Mouse (Mus musculus): ENCODE measurements at regions not wholly inside any gene's neighbourhood (a gene's known extent, or its start where the extent isn't known, plus 50 kb on each side); places are given as distances from the start of the nearest gene placed in this dataset.

DNA sequence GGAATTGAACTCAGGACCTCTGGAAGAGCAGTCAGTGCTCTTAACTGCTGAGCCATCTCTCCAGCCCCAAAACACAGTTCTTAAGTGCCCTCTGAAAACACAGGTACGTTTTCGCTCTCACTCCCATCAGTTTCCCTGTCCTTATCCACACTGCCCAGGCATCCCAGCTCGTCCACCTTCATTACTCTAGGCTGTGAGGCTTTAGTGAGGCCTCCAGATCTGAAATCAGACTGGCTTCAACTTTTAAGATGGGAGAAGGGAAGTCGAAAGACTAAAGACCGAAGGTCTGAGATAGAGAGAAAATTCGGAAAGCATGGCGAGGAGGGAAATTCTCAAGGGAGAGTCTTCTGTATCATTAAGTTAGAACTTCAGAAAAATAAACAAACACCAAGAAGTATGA lies 54.8 kb upstream of the Tet2 start:
- no peak for DNase-seq (ENCODE audit: low spot score)

DNA sequence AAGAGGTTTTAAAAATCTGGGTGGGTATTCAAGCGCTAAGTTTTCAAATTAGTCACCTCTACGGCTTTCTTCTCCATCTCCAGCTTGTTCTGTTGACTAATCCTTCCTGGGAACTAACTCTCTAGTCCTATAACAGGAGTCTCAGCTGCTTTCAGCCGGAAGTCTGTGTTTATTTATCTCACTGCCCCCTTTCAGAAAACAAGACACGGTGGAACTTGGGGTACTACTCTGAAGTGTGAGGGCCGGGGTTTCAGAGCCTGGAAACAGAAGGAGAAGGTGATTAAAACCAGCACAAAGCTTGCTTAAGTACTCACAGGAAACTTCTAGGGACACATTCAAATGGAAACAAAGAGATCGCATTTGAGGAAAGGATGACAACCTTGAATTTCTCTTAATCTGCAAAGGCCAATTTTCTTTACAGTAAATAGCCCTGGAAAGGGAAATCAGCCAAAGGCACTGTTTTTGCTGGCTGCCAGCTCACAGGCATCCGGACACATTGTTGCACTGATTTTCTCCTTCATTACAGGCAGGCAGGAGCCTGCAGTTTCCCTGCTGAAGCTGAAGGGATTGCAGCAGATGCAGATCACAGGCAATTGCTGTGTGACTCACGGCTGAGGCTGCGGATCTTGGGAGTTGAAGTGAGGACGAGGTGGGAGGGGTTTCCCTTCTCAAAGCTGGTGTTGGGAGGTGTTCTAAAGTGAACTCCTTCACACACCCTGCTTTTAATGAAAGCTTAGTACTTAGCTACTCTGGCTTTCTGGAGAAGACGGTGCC lies 55.7 kb upstream of the Tet2 start:
- DNase-seq (ENCODE audit: low spot score), result peak; percentile 50

DNA sequence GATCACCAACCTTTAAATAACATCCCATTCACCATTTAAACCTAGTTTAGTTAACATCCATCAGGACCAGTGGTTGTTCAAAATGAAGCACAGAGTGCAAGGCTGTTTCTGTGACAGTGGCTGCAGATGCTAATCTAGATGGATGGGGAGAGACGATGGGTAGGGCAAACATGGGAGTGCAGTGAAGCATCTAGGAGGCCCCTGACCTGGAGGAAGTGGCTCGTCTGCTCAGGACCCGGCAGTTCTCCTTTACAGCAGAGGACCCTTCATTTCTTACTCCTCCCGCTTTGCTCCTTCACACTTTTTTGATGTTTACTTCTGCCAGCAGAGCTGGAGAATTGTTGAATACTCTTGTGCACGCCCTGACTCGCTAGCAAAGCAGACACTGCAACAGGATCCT lies 60.5 kb upstream of the Tet2 start:
- DNase-seq (ENCODE audit: low spot score), result no peak

DNA sequence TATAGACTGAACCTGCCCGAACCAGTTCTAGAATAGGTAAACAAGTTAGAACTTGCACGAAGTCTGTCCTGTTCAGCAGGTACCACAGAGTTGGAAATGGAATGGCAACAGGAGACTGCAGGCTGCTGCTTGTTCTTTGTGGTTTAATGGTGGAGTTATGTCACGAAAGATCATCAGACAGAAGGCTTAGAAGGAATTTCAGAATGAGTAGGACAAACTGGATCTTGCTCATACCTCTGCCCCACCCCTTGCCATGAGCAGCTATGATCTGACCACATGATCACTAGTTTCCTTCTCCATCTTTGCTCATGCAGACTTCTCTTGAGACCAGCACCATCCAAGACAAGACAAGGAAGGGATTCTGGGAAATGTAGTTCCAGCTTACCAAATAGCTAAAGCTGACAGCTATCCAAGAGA lies 63.9 kb upstream of the Tet2 start:
- peak; percentile 32 for DNase-seq (ENCODE audit: low spot score)

DNA sequence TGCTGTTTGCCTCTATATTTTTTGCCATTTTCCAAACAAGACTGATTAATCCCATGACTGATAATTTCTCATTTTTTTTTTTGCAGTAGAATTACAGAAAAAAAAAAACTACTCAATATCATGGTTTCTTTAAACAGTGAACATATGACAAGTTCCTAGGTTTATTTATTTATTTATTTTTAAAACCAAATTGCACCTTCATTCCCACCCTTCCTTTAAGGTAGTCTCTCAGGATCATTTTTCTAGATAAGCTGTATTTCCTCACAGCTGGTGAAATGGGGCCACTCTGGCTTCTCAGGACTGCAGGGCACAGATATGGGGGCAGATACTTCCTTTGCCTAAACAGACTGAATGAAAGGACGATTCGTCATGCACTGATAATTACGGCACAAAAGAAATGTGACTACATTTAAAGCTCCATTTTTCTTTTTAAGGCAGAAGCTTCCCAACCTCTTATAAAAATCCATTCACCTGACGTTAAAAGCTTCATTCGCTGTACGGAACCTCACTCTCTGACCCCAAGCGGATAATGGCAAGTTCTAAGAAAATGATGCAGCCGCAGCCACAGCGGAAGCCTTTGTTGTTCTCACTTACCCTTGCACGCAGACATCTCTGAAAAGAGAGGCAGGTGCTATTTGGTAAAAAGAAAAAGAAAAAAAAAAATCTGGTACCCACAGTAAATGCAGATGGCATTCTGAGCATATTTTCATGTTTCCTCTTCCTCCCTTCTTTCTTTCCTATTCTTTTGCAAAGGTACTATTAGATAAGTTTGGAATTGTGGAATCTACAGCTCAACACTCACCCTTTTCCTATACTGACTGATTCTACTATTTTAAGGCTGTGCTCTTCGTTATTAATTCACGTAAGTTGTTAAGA lies 69.1 kb upstream of the Tet2 start:
- DNase-seq (ENCODE audit: low spot score), result no peak

DNA sequence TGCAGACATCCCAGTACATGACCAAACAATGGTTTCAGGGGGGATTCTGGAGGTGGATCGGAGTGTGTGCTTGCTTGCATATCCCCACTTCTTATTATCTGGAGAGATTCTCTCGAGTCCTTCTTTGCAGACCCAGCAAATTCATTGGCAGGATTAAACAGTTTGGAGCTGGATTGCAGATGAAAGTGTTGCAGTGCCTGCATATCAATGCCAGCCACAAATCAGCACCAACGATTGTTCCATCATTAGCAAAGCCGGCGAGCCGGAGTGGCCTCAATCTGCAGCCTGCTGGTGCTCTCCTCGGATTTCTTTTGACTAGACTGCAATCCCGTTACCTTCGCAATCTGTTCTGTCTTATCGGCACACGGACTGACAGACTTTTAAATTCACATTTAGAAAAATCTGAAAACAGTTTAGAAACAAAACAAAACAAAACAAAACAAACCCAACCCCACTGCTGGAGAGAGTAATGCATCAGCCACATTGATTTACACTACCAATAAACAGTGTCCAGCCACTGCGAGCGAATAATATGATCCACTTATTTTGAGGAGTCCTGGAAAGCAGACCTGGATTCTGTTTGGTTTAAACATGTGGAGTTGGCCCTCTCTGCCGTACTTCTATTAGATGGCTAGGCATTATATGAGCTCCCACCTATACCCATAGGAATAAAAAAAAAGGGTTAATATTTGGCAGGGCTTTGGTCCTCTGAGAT lies 69.9 kb upstream of the Tet2 start:
- no peak for DNase-seq (ENCODE audit: low spot score)

DNA sequence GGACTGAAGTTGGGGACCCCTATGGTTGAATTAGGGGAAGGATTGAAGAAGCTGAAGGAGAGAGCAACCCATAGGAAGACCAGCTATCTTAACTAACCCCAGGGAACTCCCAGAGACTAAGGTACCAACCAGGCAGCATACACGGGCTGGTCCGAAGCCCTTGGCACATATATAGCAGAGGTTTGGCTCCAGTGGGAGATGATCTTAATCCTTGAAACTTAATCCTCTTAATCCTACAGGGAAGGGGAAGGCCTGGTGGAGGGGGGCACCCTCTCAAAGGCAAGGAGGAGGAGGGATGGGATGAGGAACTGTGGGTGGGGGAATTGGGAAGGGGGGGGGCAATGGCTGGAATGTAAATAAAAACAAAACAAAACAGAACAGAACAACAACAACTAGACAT lies 72.1 kb upstream of the Tet2 start:
- no peak for DNase-seq (ENCODE audit: low spot score)

DNA sequence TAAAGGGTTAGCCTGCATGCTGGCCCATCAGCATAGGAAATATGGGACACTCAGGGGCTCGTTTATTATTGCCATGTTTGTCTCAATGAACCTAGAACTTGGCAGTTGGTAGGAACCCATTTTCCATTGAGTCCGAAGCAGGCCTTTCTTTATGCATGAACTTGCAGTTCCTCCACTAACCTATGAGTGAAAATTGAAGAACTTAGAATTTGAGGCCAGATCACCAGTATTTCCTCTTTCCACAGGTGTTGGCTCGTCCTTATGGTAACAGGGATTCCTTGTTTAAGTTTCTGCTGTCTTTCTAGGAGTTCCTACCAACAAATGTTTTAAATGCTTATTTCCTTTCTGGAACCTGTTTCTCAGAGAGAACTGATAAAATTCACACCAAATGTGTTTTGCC lies 73.6 kb upstream of the Tet2 start:
- no peak for DNase-seq (ENCODE audit: low spot score)

DNA sequence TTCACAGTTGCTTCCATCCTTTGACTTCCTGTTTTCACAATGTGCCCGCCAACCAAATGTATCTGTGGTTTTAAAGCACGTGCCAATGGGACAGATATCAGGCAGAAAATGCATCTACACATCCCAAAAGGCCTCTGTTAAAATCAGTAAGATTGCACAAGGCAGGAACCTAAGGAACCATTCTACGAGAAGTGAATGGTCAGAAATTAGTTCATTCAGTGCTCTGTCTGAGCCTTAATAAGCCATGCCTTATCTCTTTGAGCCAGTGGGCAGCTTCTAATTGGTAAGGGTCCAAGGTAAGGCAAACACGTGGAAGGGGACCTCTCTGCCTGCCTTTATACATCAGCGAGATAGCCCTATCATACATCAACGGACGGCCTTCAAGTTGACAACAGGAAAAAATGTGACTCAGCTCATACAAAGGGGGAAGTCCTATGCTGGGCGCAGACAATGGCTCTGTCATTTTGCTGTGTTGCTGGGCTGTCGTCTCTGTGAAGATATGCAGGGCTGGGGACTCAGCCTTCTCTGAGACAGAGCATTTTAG lies 78.3 kb upstream of the Tet2 start:
- no peak for DNase-seq (ENCODE audit: low spot score)

DNA sequence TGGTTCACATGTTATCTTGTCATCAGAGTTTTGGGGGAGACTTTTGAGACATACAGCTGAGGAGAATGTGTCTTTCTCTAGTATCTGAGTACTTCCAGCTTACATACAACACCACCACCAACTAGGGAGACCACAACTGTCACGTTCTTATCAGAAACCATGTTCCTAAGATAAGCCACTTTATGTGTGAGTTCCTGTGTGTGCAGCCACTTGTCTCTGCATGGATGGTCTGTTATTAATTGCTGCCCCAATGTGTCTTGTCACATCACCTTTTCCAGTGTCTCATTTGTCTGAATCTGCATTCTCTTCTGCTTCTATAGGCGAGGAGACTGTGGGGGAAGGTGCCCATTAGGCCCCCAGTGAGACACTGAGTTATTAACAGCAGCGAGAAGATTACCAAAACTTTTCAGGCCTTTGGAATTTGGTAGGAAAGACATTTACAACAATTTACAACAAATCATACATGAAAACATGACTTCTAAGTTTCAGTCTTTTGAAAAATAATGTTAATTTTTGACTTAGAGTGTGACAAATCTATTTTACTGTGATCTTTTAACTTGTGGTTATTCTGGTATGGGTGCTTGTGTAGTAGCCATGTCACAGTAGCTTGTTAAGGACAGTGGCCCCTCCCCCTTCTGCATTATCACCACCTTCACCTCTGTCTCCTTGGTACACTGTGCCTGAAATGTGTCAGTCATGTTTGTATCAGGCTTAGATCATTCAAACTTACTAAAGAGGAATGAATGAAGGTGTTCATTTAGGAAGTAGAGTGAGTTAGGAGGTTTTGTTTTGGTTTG lies 79.3 kb upstream of the Tet2 start:
- no peak for DNase-seq (ENCODE audit: low spot score)

DNA sequence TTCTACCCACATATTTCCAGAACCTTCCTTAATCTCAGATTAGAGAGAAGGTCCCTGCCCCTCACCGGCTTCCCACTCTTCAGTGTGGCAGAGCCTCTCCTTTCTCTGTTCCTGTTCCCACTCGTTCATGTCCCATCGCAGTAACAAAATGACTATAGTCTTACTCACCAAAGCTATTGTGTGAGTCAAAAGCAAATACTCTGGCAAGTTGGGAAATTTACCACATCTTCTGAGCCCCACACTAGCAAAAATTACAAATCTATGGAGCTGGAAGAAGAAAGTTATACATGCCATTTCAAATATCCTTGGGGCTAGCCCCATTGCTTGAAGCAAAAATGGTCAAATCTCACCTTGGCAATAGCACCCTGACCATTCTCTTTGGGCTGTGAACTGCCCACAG lies 80.1 kb upstream of the Tet2 start:
- DNase-seq (ENCODE audit: low spot score), result no peak

DNA sequence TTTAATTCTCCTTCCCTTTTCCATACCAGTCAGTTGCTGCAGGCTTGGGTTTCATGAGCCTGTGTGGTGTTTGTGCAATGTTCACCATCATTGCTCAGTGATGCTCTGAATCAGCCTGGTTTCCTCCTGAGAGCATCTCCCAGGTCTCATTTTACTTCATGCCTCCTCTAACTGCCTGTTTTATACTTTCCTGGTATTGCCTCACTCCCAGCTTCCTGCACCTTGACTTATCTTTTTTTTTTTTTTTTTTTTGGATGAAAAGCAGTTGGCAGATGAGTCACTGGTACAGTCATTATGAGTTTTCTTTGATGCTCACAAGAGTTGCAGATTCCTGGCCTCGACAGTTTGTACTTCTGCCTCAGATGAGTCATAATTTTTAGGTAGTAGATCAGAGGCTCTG lies 81.5 kb upstream of the Tet2 start:
- DNase-seq (ENCODE audit: low spot score), result no peak

DNA sequence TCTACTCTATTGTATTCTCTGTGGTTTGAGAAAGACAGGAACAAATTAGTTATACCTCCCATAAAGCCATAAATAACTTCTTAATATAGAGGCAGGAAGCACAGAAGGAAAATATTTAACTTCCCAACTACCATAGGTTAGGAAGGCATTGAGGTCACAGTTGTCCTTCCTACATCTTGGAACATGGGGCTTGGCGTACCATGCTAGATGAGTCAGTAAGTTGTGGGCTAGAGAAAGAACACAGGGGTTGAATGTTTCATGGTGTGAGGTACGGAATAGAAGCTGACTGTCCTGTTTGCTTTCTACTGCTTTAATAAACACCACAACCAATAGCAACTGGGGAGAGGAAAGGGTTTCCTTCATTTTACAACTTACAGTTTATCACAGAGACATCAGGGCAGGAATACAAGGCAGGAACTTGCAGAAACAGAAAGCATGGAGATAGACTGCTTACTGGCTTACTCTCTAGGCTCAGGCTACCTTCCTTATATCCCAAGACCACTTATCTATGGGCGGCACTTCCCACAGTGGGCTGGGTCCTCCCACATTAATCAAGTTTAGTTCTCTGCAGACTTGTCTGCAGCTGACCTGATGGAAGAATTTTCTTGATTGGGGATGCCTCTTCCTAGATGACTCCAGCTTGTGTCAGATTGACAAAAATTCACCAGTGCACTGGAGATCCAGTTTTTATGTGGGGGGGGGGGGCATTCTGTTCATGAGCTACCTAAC lies 82.3 kb upstream of the Tet2 start:
- DNase-seq (ENCODE audit: low spot score), result no peak

DNA sequence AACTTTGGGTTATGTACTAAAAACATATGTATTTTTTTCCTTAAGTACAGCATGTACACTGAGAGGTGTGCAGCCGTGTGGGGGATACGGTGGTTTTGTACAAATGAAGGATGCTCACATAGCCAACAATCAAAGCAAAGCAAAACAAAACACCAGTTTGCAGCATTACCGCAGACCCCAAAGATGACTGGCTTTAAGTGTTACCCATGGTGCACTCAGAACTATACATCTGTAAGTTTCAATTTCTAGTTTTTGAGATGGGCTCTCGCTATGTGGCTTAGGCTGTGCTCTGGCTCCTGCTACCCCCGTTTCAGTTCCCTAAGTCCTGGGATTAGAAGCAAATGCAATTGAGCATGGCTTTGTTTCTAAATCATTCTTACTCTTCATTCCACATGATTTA lies 89.4 kb upstream of the Tet2 start:
- DNase-seq (ENCODE audit: low spot score), result no peak

DNA sequence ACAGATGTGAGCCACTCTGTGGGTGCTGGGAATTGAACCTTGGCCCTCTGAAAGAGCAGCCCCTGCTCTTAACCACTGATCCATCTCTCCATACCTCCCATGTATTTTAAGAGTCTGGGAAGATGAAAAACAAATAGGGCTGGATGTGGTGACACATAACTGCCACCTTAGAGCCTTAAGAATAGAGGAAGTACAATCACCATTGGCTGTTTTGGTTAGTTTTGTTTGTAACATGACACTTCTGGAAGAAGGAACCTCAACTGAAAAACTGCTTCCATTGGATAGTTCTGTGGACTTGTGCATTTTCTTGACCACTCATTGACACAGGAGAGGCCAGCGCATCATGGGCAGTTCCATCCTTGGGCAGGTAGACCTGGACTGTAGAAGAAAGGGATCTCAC lies 100.7 kb upstream of the Tet2 start:
- no peak for DNase-seq (ENCODE audit: low spot score)

DNA sequence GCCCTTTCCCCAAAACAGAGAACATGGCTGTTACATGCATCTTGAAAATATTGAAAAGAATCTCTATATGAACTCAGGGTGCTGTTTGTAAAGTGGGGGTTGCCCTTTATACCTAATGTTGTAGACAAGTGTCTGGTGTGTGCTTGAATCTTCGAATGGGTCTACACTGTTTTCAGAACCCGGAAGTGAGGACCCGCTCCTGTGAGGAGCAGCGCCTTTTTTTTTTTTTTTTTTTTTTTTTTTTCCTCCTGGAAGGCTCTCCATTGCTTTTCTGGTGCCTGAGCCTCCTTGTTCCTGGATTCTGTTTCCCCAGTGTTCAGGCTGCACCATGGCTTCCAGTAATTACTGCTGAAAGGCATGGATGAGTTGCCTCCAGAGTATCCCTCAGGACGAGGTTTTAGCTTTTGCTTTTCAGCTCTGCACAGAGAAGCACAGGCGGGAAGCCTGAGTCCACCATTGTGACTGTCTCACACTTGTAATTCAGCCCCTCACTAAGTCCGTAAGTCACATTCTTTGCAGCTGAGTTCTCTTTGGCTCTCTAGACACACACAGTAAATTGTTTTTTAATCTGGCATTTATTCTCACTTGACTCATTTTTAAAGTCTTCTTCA lies 101.6 kb upstream of the Tet2 start:
- no peak for DNase-seq (ENCODE audit: low spot score)

DNA sequence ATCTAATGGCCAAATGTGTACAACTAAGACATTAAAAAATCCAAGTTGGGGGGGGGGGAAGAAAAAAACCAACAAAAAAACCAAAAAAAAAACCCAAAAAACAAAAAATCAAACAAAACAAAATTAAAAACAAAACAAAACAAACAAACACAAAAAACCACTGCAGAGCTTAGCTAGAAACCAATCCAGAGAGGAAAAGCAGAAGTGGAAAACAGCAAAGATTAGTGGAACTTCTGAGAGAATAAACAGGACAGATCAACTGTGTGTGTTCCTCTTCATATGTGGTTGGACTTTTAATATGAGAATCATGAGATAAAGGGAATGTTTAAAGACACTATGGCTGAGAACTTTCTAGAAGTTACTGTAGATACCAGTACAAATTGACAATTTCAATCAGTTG lies 105.1 kb upstream of the Tet2 start:
- DNase-seq (ENCODE audit: low spot score), result no peak

DNA sequence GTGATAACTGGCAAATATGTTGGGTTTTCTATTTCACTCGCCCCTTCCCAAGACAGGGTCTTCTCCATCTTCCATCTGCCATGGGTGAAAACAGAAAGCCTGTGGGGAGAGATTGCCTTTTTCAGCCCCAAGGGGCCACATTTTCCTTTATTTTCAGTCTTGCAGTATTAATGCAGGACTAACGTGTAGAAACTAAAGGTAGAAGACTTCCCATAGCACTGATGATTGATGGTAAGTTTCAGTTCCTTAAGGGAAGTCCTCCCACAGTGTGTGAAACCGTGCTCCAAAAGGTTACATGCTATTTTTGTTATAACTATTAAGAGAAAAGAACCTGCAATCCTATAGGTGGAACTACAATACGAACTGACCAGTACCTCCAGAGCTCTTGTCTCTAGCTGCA lies 107.1 kb upstream of the Tet2 start:
- no peak for DNase-seq (ENCODE audit: low spot score)

DNA sequence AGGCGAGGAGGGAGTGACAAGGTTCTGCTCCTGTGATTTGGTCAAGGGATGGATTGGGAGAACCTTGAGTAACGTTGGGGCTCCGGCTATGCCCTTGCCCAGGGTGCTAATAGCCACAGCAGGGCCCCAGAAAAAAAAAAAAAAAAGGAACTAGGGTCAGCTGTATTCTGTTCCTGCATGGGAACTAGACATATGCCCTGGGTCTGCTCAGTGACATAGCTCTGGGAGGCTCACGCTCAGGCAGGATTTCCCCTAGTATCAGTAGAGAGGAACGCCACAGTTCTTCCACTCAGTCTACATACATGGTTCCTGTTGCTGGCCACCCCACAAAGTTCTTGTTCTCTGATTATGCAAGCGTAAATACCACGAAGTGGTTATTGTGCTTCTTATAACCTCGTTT lies 114.8 kb upstream of the Tet2 start:
- no peak for DNase-seq (ENCODE audit: low spot score)

DNA sequence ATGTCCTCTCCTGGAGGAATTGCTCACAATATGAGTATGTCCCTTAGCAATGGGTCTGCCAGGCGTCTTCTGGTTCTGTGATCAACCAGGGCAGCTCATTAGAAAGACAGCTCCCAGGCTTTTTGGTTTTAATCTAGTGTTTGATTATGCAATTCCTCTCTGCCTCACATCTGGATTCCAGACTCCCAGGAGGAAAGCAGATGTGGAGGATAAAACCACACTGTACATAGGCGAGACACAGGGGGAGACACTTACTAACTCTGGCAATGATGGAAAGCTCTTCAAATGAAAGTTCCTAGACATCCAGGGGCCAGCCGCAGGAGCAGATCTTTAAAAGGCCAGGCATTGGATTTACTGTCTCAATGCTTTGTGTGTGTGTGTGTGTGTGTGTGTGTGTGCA lies 116.4 kb upstream of the Tet2 start:
- DNase-seq (ENCODE audit: low spot score), result no peak

DNA sequence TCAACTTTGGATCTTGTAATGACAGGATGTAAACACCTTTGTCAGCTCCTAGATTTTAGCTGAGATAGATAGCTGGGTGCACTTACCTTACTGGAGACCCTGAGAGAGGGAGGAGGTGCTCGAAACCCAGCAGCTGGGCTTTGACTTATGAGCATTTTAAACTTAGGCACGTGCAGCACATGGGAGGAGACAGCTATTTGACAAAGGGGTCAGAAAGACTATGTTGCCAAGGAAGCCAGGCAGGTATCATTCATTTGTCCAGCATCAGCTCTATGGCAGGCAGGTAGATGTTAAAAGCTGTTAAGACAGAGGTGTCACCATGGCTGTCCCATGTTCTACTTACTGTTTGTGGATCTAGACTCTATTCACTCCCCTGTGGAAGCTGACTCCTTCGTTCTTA lies 120.0 kb upstream of the Tet2 start:
- no peak for DNase-seq (ENCODE audit: low spot score)

Measured in urinary bladder, postnatal 25 days (tissue).